Mouse (Mus musculus) CH12.LX (cell line): Measurements from ENCODE around the gene Hist1h4d. TPM values are rescaled to one million over a fixed set of nuclear protein-coding genes. Genes with fewer than 3 reads are reported as not detected.
A peak's percentile ranks its signal among the peaks of the same experiment; 100 is the strongest.

ENCODE experiments used
- DNase-seq: peaks from one replicate; pipeline ENCODE4 v3.0.0-alpha.2; 2013; ENCODE audit errors: extremely low read depth
- H3K27ac ChIP-seq: 2 replicates; pipeline ENCODE4 v1.5.1; 2012; ENCODE audit warnings: low read depth, mild to moderate bottlenecking, control low read depth, moderate library complexity; ENCODE audit not compliant: insufficient read depth
- H3K27me3 ChIP-seq: replicated peaks from 2 replicates; pipeline ENCODE3; 2012; ENCODE audit warnings: inconsistent platforms
- H3K36me3 ChIP-seq, 2 experiments: replicated peaks in 1 of 2; 2 replicates each; pipeline versions ENCODE3 to v1.6.1; 2012; ENCODE audit warnings: inconsistent platforms in 1 of 2, low read length in 1 of 2, mild to moderate bottlenecking in 1 of 2, mixed read lengths in 1 of 2, moderate library complexity in 1 of 2; ENCODE audit not compliant: control insufficient read depth in 1 of 2, insufficient read depth in 1 of 2
- H3K4me1 ChIP-seq, 2 experiments: 2 replicates each; pipeline ENCODE4 v1.6.1; 2012; ENCODE audit warnings: inconsistent platforms in 1 of 2, moderate library complexity in 1 of 2; ENCODE audit not compliant: insufficient read depth in 2 of 2, control insufficient read depth in 1 of 2
- H3K4me2 ChIP-seq: 2 replicates; pipeline ENCODE4 v1.6.1; 2012; ENCODE audit warnings: low read depth, mild to moderate bottlenecking, control low read depth; ENCODE audit not compliant: poor library complexity, insufficient read depth, severe bottlenecking
- H3K4me3 ChIP-seq, 3 experiments: fragments of 150-350 bp in 1 of 3; sonication (generic) in 1 of 3; replicated peaks in 1 of 3; 2 replicates each; pipeline versions ENCODE3 to v1.5.1; 2011 to 2012; ENCODE audit warnings: low read depth in 2 of 3, low read length in 2 of 3, mild to moderate bottlenecking in 2 of 3, moderate library complexity in 2 of 3, control low read depth in 1 of 3, improper control_type of control experiment in 1 of 3, inconsistent platforms in 1 of 3, mixed read lengths in 1 of 3; ENCODE audit not compliant: poor library complexity in 1 of 3
- H3K79me2 ChIP-seq: replicated peaks from 2 replicates; pipeline ENCODE4 v1.6.1; 2012; ENCODE audit warnings: mild to moderate bottlenecking, moderate library complexity; ENCODE audit not compliant: control insufficient read depth, poor library complexity, insufficient read depth, severe bottlenecking; ENCODE audit errors: extremely low read depth
- H3K9ac ChIP-seq: 2 replicates; pipeline ENCODE4 v1.6.1; 2012; ENCODE audit warnings: low read depth, mild to moderate bottlenecking, control low read depth, moderate library complexity; ENCODE audit not compliant: insufficient read depth
- H3K9me3 ChIP-seq: replicated peaks from 2 replicates; pipeline ENCODE3; 2012; ENCODE audit warnings: low read length, inconsistent platforms, mixed read lengths
- ELF1 ChIP-seq: IDR thresholded peaks from 2 replicates; pipeline ENCODE4 v1.6.1; 2014; ENCODE audit warnings: low read depth, mild to moderate bottlenecking, inconsistent platforms, low read length, improper control_type of control experiment
- HCFC1 ChIP-seq: IDR thresholded peaks from 2 replicates; pipeline ENCODE4 v1.6.1; 2012; ENCODE audit warnings: low read depth, mild to moderate bottlenecking, inconsistent platforms, low read length, improper control_type of control experiment
- JUN ChIP-seq: IDR thresholded peaks from 2 replicates; pipeline ENCODE4 v1.6.1; 2011; ENCODE audit warnings: low read depth, mild to moderate bottlenecking, low read length, improper control_type of control experiment, moderate library complexity; ENCODE audit not compliant: insufficient read depth
- KAT2A ChIP-seq: IDR thresholded peaks from 2 replicates; pipeline ENCODE4 v1.6.1; 2012; ENCODE audit warnings: low read length, improper control_type of control experiment, inconsistent platforms; ENCODE audit not compliant: insufficient replicate concordance
- MAFK ChIP-seq: IDR thresholded peaks from 2 replicates; pipeline ENCODE4 v1.6.1; 2011; ENCODE audit warnings: low read length, improper control_type of control experiment; ENCODE audit not compliant: insufficient replicate concordance
- MYC ChIP-seq: IDR thresholded peaks from 2 replicates; pipeline ENCODE4 v1.6.1; 2011; ENCODE audit warnings: low read depth, mild to moderate bottlenecking, improper control_type of control experiment, low read length
- NRF1 ChIP-seq: IDR thresholded peaks from 2 replicates; pipeline ENCODE4 v1.6.1; 2014; ENCODE audit warnings: low read depth, mild to moderate bottlenecking, inconsistent platforms, low read length, improper control_type of control experiment, moderate library complexity
- RAD21 ChIP-seq: IDR thresholded peaks from 2 replicates; pipeline ENCODE4 v1.6.1; 2011; ENCODE audit warnings: low read depth, mild to moderate bottlenecking, low read length, improper control_type of control experiment, moderate library complexity
- RCOR1 ChIP-seq: conservative IDR thresholded peaks from 2 replicates; pipeline ENCODE4 v1.6.1; 2012; ENCODE audit warnings: low read depth, mild to moderate bottlenecking, inconsistent platforms, low read length, improper control_type of control experiment
- SMC3 ChIP-seq: IDR thresholded peaks from 2 replicates; pipeline ENCODE4 v1.6.1; 2011; ENCODE audit warnings: low read depth, low read length, improper control_type of control experiment
- UBTF ChIP-seq: IDR thresholded peaks from 2 replicates; pipeline ENCODE4 v1.6.1; 2012; ENCODE audit warnings: low read depth, mild to moderate bottlenecking, inconsistent platforms, low read length, improper control_type of control experiment, moderate library complexity
- USF1 ChIP-seq: IDR thresholded peaks from 2 replicates; pipeline ENCODE4 v1.6.1; 2014; ENCODE audit warnings: low read depth, mild to moderate bottlenecking, inconsistent platforms, low read length, improper control_type of control experiment
- dilution Hi-C: fragments of 300-500 bp; cut with MboI; formaldehyde crosslinking; loops from 2 replicates; pipeline ENCODE4 v1.14.3; 2020; ENCODE audit warnings: low sequenced_read_pairs; ENCODE audit not compliant: extremely low pct_unique_long_range_greater_than_20kb, extremely low pct_ligation_motif_present
- in situ Hi-C: fragments of 300-500 bp; cut with MboI; formaldehyde crosslinking; loops from 3 replicates; pipeline ENCODE4 v1.14.3; 2019; ENCODE audit warnings: low sequenced_read_pairs, low pct_ligation_motif_present, low pct_unique_long_range_greater_than_20kb, mixed read lengths
- polyA plus RNA-seq: library from polyadenylated mRNA; unstranded; fragments of >175 nt; gene quantifications from 2 replicates; pipeline ENCODE4 v1.2.1, GENCODE M21; 2012; ENCODE audit warnings: low read depth; ENCODE audit not compliant: insufficient read length
- total RNA-seq, 2 experiments: library from RNA; depleted of rRNA; stranded (reverse); fragments of 300-350 nt in 1 of 2; fragments of >200 nt in 1 of 2; gene quantifications; 2 replicates each; pipeline ENCODE4 v1.2.3; 2012 to 2014

Gene Hist1h4d
- total and polyA plus RNA-seq, 3 experiments, result 6.7 to 1,831 (median 27.7) TPM

GRCm38 (mm10) chr13:23576906-23577639 lies 4.3 kb upstream of the Hist1h4d start:
- Histone ChIP-seq H3K27me3 (no peaks in the 10 kb centered on the region), H3K36me3 (no peaks in the 10 kb centered on the region), H3K4me2 (peak overlapping the region; percentile 58; the same call in 1 of the 2 replicates), H3K4me1 (peaks cover 0 to 23% of the 10 kb centered on the region in 2 experiments; a peak in 2 of 4 replicates), H3K9ac (peak overlapping the region; percentile 88), H3K9me3 (no peaks in the 10 kb centered on the region), H3K79me2 (no peaks in the 10 kb centered on the region), H3K4me3 (peak overlapping the region; percentile 19 to 69 (median 46)), H3K27ac (peak overlapping the region; percentile 77)
- TF ChIP-seq UBTF, result no peak
- TF ChIP-seq RCOR1, result no peak; the same call in 1 of the 2 replicates
- TF ChIP-seq MAFK, result no peak
- TF ChIP-seq MYC, result no peak
- TF ChIP-seq HCFC1, result no peak
- no peak for TF ChIP-seq KAT2A
- no peak for TF ChIP-seq USF1
- in situ Hi-C loops, result no loop called here
- no peak for DNase-seq
- dilution Hi-C loops, result no loop called here

DNA sequence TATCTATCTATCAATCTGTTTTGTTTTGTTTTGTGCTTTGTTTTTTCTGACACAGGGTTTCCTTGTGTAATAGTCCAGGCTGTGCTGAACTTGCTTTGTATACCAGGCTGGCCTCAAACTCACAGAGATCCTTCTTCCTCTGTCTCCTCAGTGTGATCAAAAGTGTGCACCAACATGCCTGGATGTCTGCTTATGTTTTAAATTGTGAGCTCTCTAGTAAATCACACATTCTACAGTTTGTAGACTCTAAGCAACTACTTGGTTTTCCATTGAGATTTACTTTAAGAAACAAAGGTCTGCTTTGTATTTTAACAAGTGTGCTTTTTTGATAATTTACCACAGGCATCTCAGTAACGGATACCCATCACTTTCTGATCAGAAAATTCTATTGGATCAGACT lies 3.6 kb upstream of the Hist1h4d start:
- H3K4me3 ChIP-seq, result no peak overlapping the region
- H3K4me1 ChIP-seq, result peaks cover 0 to 25% of the 10 kb centered on the region in 2 experiments; a peak in 2 of 4 replicates
- in situ Hi-C loops, result no loop called here
- no peak for DNase-seq
- H3K79me2 ChIP-seq, result no peaks in the 10 kb centered on the region
- no peak overlapping the region for H3K27ac ChIP-seq
- no peaks in the 10 kb centered on the region for H3K9me3 ChIP-seq
- TF ChIP-seq ELF1, result no peak
- TF ChIP-seq SMC3, result no peak
- no peak for TF ChIP-seq JUN
- TF ChIP-seq NRF1, result no peak
- TF ChIP-seq RAD21, result no peak
- H3K9ac ChIP-seq, result no peak overlapping the region
- no peaks in the 10 kb centered on the region for H3K27me3 ChIP-seq
- H3K36me3 ChIP-seq, result no peaks in the 10 kb centered on the region
- dilution Hi-C loops, result no loop called here
- H3K4me2 ChIP-seq, result no peak overlapping the region
